Mouse (Mus musculus) myocyte (in vitro differentiated cells): Measurements from ENCODE around the gene Foxp2.

ENCODE experiments used
- CEBPB ChIP-seq: IDR thresholded peaks from 2 replicates; pipeline ENCODE4 v1.6.1; 2011; ENCODE audit warnings: mild to moderate bottlenecking, moderate library complexity; ENCODE audit not compliant: poor library complexity, insufficient read depth, severe bottlenecking
- E2F4 ChIP-seq: IDR thresholded peaks from one replicate; pipeline ENCODE4 v1.6.1; 2011; ENCODE audit warnings: mild to moderate bottlenecking, control low read depth, moderate library complexity; ENCODE audit not compliant: insufficient read depth
- MAX ChIP-seq: IDR thresholded peaks from one replicate; pipeline ENCODE4 v1.6.1; 2011; ENCODE audit warnings: low read depth, mild to moderate bottlenecking, control low read depth
- MYOD1 ChIP-seq, 3 experiments: IDR thresholded peaks; one replicate each; pipeline ENCODE4 v1.6.1; 2011; ENCODE audit warnings: control low read depth in 2 of 3, low read depth in 2 of 3, mild to moderate bottlenecking in 2 of 3, moderate library complexity in 1 of 3; ENCODE audit not compliant: insufficient read length in 2 of 3, control insufficient read depth in 1 of 3
- MYOG ChIP-seq, 3 experiments: IDR thresholded peaks; one replicate each; pipeline ENCODE4 v1.6.1; 2011; ENCODE audit warnings: control low read depth in 2 of 3, low read depth in 2 of 3, mild to moderate bottlenecking in 2 of 3; ENCODE audit not compliant: insufficient read length in 2 of 3, control insufficient read depth in 1 of 3, insufficient read depth in 1 of 3
- POLR2A ChIP-seq: IDR thresholded peaks from one replicate; pipeline ENCODE4 v1.6.1; 2011; ENCODE audit warnings: low read depth, mild to moderate bottlenecking, control low read depth, moderate library complexity; ENCODE audit not compliant: insufficient read length
- POLR2AphosphoS2 ChIP-seq: IDR thresholded peaks from one replicate; pipeline ENCODE4 v1.6.1; 2011; ENCODE audit warnings: low read depth, control low read depth; ENCODE audit not compliant: insufficient read length
- REST ChIP-seq: IDR thresholded peaks from one replicate; pipeline ENCODE4 v1.6.1; 2011; ENCODE audit warnings: mild to moderate bottlenecking, control low read depth, moderate library complexity; ENCODE audit not compliant: insufficient read depth, insufficient read length
- SRF ChIP-seq: IDR thresholded peaks from one replicate; pipeline ENCODE4 v1.6.1; 2011; ENCODE audit warnings: low read depth; ENCODE audit not compliant: control insufficient read depth, insufficient read length
- TCF12 ChIP-seq: IDR thresholded peaks from one replicate; pipeline ENCODE4 v1.6.1; 2011; ENCODE audit warnings: mild to moderate bottlenecking, control low read depth; ENCODE audit not compliant: poor library complexity, insufficient read depth, severe bottlenecking
- USF1 ChIP-seq: IDR thresholded peaks from one replicate; pipeline ENCODE4 v1.6.1; 2011; ENCODE audit warnings: low read depth, mild to moderate bottlenecking, control low read depth, moderate library complexity

GRCm38 (mm10) chr6:14977042-14977441 is 75.9 kb downstream of the Foxp2 start:
- TF ChIP-seq CEBPB (no peak), TCF12 (no peak), SRF (no peak), POLR2A (no peak), MAX (no peak), E2F4 (no peak), MYOD1 (IDR thresholded peaks at IDR 0.05; ENCODE audit: control insufficient read depth in 1 of 3, insufficient read length in 2 of 3, low read depth in 2 of 3) (no peak), USF1 (no peak), REST (no peak), MYOG (IDR thresholded peaks at IDR 0.05; ENCODE audit: control insufficient read depth in 1 of 3, insufficient read depth in 1 of 3, insufficient read length in 2 of 3, low read depth in 2 of 3) (no peak), POLR2AphosphoS2 (no peak)
